Mouse (Mus musculus) stomach, postnatal 0 days (tissue): ENCODE results near the gene Ldb2. TPM values are rescaled to one million over a fixed set of nuclear protein-coding genes. Genes with fewer than 3 reads are reported as not detected.

Experiments
- ATAC-seq: fragments of 200-750 bp; cut with Nextera tagmentation; 2 replicates; pipeline ENCODE4 v1.8.0; 2017; ENCODE audit not compliant: low FRiP score, low TSS enrichment
- DNase-seq: peaks from one replicate; pipeline ENCODE4 v3.0.0-alpha.2; 2016; ENCODE audit warnings: low spot score
- H3K27ac ChIP-seq: fragments of 300-500 bp; sonication (generic); replicated peaks from 2 replicates; pipeline ENCODE4 v1.5.1; 2014; ENCODE audit warnings: mild to moderate bottlenecking, control low read depth
- H3K27me3 ChIP-seq: fragments of 300-500 bp; sonication (generic); 2 replicates; pipeline ENCODE4 v1.6.1; 2014; ENCODE audit warnings: low read length; ENCODE audit not compliant: control insufficient read depth, insufficient read depth
- H3K36me3 ChIP-seq: fragments of 300-500 bp; sonication (generic); 2 replicates; pipeline ENCODE4 v1.6.1; 2014; ENCODE audit warnings: low read length, mixed read lengths; ENCODE audit not compliant: control insufficient read depth, insufficient read depth
- H3K4me1 ChIP-seq: fragments of 300-500 bp; sonication (generic); replicated peaks from 2 replicates; pipeline ENCODE4 v1.6.1; 2014; ENCODE audit warnings: antibody characterized with exemption; ENCODE audit not compliant: control insufficient read depth, insufficient read depth
- H3K4me2 ChIP-seq: fragments of 300-500 bp; sonication (generic); replicated peaks from 2 replicates; pipeline ENCODE4 v1.6.1; 2014; ENCODE audit warnings: low read depth, mild to moderate bottlenecking, control low read depth, moderate library complexity
- H3K4me3 ChIP-seq: fragments of 300-500 bp; sonication (generic); 2 replicates; pipeline ENCODE4 v1.5.1; 2014; ENCODE audit warnings: low read depth, low read length, control low read depth
- H3K9ac ChIP-seq: fragments of 300-500 bp; sonication (generic); 2 replicates; pipeline ENCODE4 v1.6.1; 2014; ENCODE audit warnings: mild to moderate bottlenecking, low read length, control low read depth, mixed read lengths
- H3K9me3 ChIP-seq: fragments of 300-500 bp; sonication (generic); 2 replicates; pipeline ENCODE4 v1.6.1; 2016; ENCODE audit warnings: low read length; ENCODE audit not compliant: control insufficient read depth
- CTCF ChIP-seq: IDR thresholded peaks from 2 replicates; pipeline ENCODE4 v1.5.1; 2016; ENCODE audit warnings: antibody characterized with exemption, low read depth, mild to moderate bottlenecking, moderate library complexity
- EP300 ChIP-seq: optimal IDR thresholded peaks from 2 replicates; pipeline ENCODE3; 2016; ENCODE audit warnings: antibody characterized with exemption
- WGBS: fragments of 180-500 bp; shearing (Covaris S2); extraction: QIAGEN DNeasy Blood & Tissue Kit; methylation state at CpG from one replicate; pipeline ENCODE4 v1.1.7; 2014; 5-methylcytosine and 5-hydroxymethylcytosine counted together
- polyA plus RNA-seq: library from polyadenylated mRNA; unstranded; fragments of >200 nt; fragmentation: Nextera tagmentation; extraction: Ambion mirVana; gene quantifications from 2 replicates; pipeline ENCODE4 v1.2.1, GENCODE M21; 2015

The Ldb2 gene
- polyA plus RNA-seq, 1 experiment from 2014 or later: 14.4 TPM

DNA sequence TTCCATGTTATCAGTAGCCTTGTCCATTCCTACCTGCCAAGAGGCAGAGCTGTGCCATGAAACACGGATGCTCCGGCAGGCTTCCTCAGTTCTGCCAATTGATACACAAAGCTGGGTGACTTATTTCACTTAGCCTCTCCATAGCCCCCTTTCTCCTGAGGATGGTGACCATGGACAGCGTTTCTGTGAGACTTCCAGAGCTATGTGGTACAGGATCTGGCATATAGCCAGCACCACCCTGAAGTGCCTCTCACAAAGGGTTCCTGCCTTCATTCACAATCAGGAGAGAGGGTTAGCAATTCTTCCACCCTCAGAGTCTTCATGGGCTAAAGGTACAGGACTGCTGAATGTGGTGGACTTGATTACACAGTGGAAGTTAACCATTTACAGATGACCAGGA lies 270.0 kb downstream of the Ldb2 start:
- no peak overlapping the region for H3K27ac ChIP-seq
- no peaks in the 10 kb centered on the region for H3K4me1 ChIP-seq
- no peak for DNase-seq
- no peak for ATAC-seq
- TF ChIP-seq CTCF (no peak), EP300 (no peak)
- no peaks in the 10 kb centered on the region for H3K36me3 ChIP-seq
- WGBS: 62% methylated on average over 3 of the region's 3 CpGs
- no peak overlapping the region for H3K4me2 ChIP-seq
- no peak overlapping the region for H3K9ac ChIP-seq
- no peak overlapping the region for H3K4me3 ChIP-seq
- H3K27me3 ChIP-seq: no peaks in the 10 kb centered on the region
- H3K9me3 ChIP-seq: no peaks in the 10 kb centered on the region

DNA sequence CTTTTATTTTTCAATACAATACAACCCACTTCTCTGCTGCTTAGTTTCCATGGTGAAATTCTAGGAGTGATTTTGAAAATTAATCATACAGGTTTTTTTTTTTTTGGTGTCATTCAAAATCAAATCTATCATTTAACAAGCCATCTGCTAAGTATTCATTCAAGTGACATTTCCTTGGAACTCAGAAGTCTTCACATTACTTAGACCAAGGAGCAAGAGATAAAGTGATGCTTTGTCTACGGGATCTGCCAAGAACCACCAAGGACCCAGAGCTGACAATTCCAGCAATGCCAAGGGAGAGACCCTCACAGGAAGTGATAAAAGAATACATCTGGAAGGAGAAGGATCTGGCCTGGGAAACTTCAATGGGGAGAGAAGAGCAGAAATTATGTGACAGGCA lies 270.5 kb downstream of the Ldb2 start:
- Histone ChIP-seq H3K4me2 (no peak overlapping the region), H3K4me1 (no peaks in the 10 kb centered on the region), H3K27me3 (no peaks in the 10 kb centered on the region), H3K27ac (no peak overlapping the region), H3K9me3 (no peaks in the 10 kb centered on the region), H3K36me3 (no peaks in the 10 kb centered on the region), H3K9ac (no peak overlapping the region), H3K4me3 (no peak overlapping the region)
- ATAC-seq: no peak
- no peak for DNase-seq
- 73% methylated on average over 1 of the region's 1 CpGs for WGBS
- TF ChIP-seq CTCF (no peak), EP300 (no peak)

DNA sequence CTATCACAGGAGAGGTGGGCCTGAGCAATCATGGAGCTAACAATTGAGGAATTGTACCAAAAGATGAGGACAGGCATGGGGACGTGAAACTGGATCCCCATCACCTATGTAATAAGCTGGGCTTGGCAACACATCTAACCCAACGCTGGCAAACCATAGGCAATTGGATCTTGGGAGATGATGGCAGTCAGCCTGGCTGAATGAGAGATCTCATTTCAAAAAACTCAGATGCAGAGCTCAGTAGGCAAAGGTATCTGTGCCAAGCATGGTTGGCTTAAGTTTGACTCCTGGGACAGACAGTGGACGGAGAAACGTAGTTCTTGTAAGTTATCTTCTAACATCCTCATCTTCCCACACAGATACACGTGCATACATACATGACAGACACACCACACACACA lies 294.3 kb downstream of the Ldb2 start:
- no peak for ATAC-seq
- no peak overlapping the region for H3K9ac ChIP-seq
- no peaks in the 10 kb centered on the region for H3K4me1 ChIP-seq
- H3K36me3 ChIP-seq: no peaks in the 10 kb centered on the region
- no peak for DNase-seq
- H3K27me3 ChIP-seq: no peaks in the 10 kb centered on the region
- no peak overlapping the region for H3K4me3 ChIP-seq
- WGBS: 91% methylated on average over 5 of the region's 5 CpGs
- no peak overlapping the region for H3K27ac ChIP-seq
- no peak overlapping the region for H3K4me2 ChIP-seq
- TF ChIP-seq CTCF (no peak), EP300 (no peak)
- H3K9me3 ChIP-seq: no peaks in the 10 kb centered on the region

DNA sequence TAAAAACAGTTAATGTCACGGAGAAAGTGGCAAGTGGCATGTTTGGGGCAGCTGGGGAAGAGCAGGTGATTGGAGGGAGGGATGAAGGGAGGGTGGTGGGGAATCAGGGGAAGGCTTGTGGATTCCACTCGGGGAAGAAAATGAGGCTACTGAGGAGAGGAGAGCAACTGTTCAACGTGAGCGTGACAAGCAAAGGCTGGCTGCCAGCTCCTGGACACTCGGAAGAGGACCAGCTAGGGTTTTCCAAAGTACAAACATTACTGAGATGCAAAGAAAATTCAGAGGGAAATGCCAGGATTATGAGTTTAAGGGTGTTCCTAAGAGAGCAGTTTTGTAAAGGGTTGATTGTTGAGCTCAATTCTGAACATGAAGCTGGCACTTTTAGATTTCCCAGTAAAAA lies 294.7 kb downstream of the Ldb2 start:
- 51% methylated on average over 5 of the region's 5 CpGs for WGBS
- no peaks in the 10 kb centered on the region for H3K4me1 ChIP-seq
- H3K4me3 ChIP-seq: no peak overlapping the region
- H3K9ac ChIP-seq: no peak overlapping the region
- no peak overlapping the region for H3K27ac ChIP-seq
- ATAC-seq (no peak), DNase-seq (no peak)
- H3K4me2 ChIP-seq: no peak overlapping the region
- H3K27me3 ChIP-seq: no peaks in the 10 kb centered on the region
- no peaks in the 10 kb centered on the region for H3K36me3 ChIP-seq
- no peak for TF ChIP-seq EP300
- H3K9me3 ChIP-seq: no peaks in the 10 kb centered on the region

DNA sequence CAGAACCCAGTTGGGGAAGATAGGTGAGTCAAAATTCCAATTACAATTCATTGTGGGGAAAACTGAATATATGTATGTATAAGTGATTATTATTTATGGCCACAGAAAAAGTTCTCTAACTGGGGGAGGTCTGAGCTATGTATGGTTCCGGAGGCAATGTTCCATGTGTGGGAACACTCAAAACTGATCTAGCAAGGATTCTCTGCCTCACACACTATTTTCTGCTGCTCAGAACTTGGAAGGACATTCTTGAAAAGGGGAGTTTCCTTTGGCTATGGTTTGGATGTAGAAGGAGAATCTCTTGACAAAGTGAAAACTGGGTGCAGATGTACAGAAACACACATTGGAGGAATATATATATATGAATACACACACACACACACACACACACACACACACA lies 301.3 kb downstream of the Ldb2 start:
- no peak overlapping the region for H3K4me3 ChIP-seq
- no peak overlapping the region for H3K4me2 ChIP-seq
- TF ChIP-seq EP300 (no peak), CTCF (no peak)
- H3K4me1 ChIP-seq: no peaks in the 10 kb centered on the region
- no peak overlapping the region for H3K9ac ChIP-seq
- no peak overlapping the region for H3K27ac ChIP-seq
- WGBS: 77% methylated on average over 1 of the region's 1 CpGs
- no peaks in the 10 kb centered on the region for H3K36me3 ChIP-seq
- no peaks in the 10 kb centered on the region for H3K9me3 ChIP-seq
- DNase-seq (no peak), ATAC-seq (no peak)
- no peaks in the 10 kb centered on the region for H3K27me3 ChIP-seq

DNA sequence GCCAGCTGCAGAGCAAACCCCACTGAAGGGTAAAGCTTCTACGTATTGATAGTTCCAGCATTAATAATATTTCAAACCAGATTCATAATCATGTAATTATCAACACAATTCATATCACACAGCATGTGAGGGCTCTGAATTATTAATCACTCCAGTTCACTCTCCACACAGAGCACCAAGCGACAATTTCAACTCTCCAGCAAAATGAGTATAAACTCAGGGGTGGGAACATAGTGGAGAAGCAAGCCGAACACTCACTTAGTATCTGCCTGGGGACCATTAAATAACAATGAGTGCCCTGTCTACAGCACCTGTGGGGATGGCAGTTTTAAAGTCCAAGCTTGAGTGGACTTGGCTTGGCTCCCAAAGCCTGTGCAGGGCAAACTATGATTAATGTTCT lies 302.6 kb downstream of the Ldb2 start:
- H3K4me2 ChIP-seq: no peak overlapping the region
- H3K9ac ChIP-seq: no peak overlapping the region
- no peak overlapping the region for H3K27ac ChIP-seq
- ATAC-seq: no peak
- no peaks in the 10 kb centered on the region for H3K27me3 ChIP-seq
- TF ChIP-seq CTCF (no peak), EP300 (no peak)
- H3K36me3 ChIP-seq: no peaks in the 10 kb centered on the region
- no peaks in the 10 kb centered on the region for H3K4me1 ChIP-seq
- no peak overlapping the region for H3K4me3 ChIP-seq
- 82% methylated on average over 3 of the region's 3 CpGs for WGBS
- no peaks in the 10 kb centered on the region for H3K9me3 ChIP-seq
- DNase-seq: peak; percentile 21
